Mouse (Mus musculus): ENCODE measurements around the gene 6030468B19Rik.
"Not testable (repeated sequence)": the region's sequence is repeated elsewhere in the genome, so short reads cannot be mapped to it uniquely, and the experiment has no call there.

6030468B19Rik gene

GRCm38 (mm10) chr11:117806781-117807180 is 9.3 kb downstream of the 6030468B19Rik start:
- DNase-seq (ENCODE audit: low spot score), result no peak

GRCm38 (mm10) chr11:117809407-117810311 is 12.2 kb downstream of the 6030468B19Rik start, which contains the start of the genes Gm20708 and Syngr2:
Gene Gm20708, plus strand, starts transcription at chr11:117809668.
Gene Syngr2, plus strand, starts transcription at chr11:117809668.
- no peak for DNase-seq (ENCODE audit: low spot score)

GRCm38 (mm10) chr11:117810401-117811046 is 13.1 kb downstream of the 6030468B19Rik start:
- DNase-seq (ENCODE audit: low spot score), result peak; percentile 57

- no peak for DNase-seq (ENCODE audit: low spot score)
Measured at GRCm38 (mm10) chr11:117813867-117814266, 16.4 kb downstream of the 6030468B19Rik start.

- DNase-seq (ENCODE audit: low spot score), result no peak
Measured at GRCm38 (mm10) chr11:117814704-117815366, 17.4 kb downstream of the 6030468B19Rik start.

- not testable (repeated sequence) for DNase-seq (ENCODE audit: low spot score)
Measured at GRCm38 (mm10) chr11:117815850-117816249, 18.4 kb downstream of the 6030468B19Rik start.

- no peak for DNase-seq (ENCODE audit: low spot score)
Measured at GRCm38 (mm10) chr11:117816389-117816996, 19.0 kb downstream of the 6030468B19Rik start.

- DNase-seq (ENCODE audit: low spot score), result no peak
Measured at GRCm38 (mm10) chr11:117819095-117819494, 21.6 kb downstream of the 6030468B19Rik start.

GRCm38 (mm10) chr11:117820173-117820572 is 22.7 kb downstream of the 6030468B19Rik start:
- no peak for DNase-seq (ENCODE audit: low spot score)

GRCm38 (mm10) chr11:117821868-117822267 is 24.4 kb downstream of the 6030468B19Rik start:
- DNase-seq (ENCODE audit: low spot score), result no peak

GRCm38 (mm10) chr11:117822728-117823241 is 25.3 kb downstream of the 6030468B19Rik start:
- no peak for DNase-seq (ENCODE audit: low spot score)

- no peak for DNase-seq (ENCODE audit: low spot score)
Measured at GRCm38 (mm10) chr11:117823411-117823810, 26.0 kb downstream of the 6030468B19Rik start.

GRCm38 (mm10) chr11:117824060-117824969 is 26.9 kb downstream of the 6030468B19Rik start:
- DNase-seq (ENCODE audit: low spot score), result no peak

- no peak for DNase-seq (ENCODE audit: low spot score)
Measured at GRCm38 (mm10) chr11:117825333-117826101, 28.1 kb downstream of the 6030468B19Rik start, which contains the start of the genes Afmid and Tk1. Gene Afmid, plus strand, starts transcription at chr11:117825924. Gene Tk1, minus strand, starts transcription at chr11:117826092.

GRCm38 (mm10) chr11:117826164-117826563 is 28.7 kb downstream of the 6030468B19Rik start:
- DNase-seq (ENCODE audit: low spot score), result no peak

- no peak for DNase-seq (ENCODE audit: low spot score)
Measured at GRCm38 (mm10) chr11:117826916-117827315, 29.5 kb downstream of the 6030468B19Rik start.

GRCm38 (mm10) chr11:117827386-117827785 is 29.9 kb downstream of the 6030468B19Rik start:
- no peak for DNase-seq (ENCODE audit: low spot score)

GRCm38 (mm10) chr11:117828149-117828887 is 30.9 kb downstream of the 6030468B19Rik start:
- no peak for DNase-seq (ENCODE audit: low spot score)

All from urinary bladder, postnatal 10 days (tissue).